Mouse (Mus musculus) forebrain, embryonic 16.5 days (tissue): ENCODE measurements at regions not wholly inside any gene's neighbourhood (a gene's known extent, or its start where the extent isn't known, plus 50 kb on each side); places are given as distances from the start of the nearest gene placed in this dataset.
A peak's percentile ranks its signal among the peaks of the same experiment; 100 is the strongest.

Experiments used
- ATAC-seq: fragments of 200-750 bp; cut with Nextera tagmentation; 2 replicates; pipeline ENCODE4 v1.8.0; 2017; ENCODE audit warnings: mild to moderate bottlenecking, moderate library complexity
- H3K27ac ChIP-seq: fragments of 300-500 bp; sonication (generic); 2 replicates; pipeline ENCODE4 v1.5.1; 2014; ENCODE audit warnings: low read length, control low read depth
- H3K27me3 ChIP-seq: fragments of 300-500 bp; sonication (generic); replicated peaks from 2 replicates; pipeline ENCODE4 v1.6.1; 2014; ENCODE audit warnings: low read length; ENCODE audit not compliant: control insufficient read depth, insufficient read depth
- H3K36me3 ChIP-seq: fragments of 300-500 bp; sonication (generic); 2 replicates; pipeline ENCODE4 v1.6.1; 2014; ENCODE audit not compliant: control insufficient read depth, insufficient read depth
- H3K4me1 ChIP-seq: fragments of 300-500 bp; sonication (generic); replicated peaks from 2 replicates; pipeline ENCODE4 v1.6.1; 2014; ENCODE audit warnings: low read length; ENCODE audit not compliant: control insufficient read depth, insufficient read depth
- H3K4me2 ChIP-seq: fragments of 300-500 bp; sonication (generic); 2 replicates; pipeline ENCODE4 v1.6.1; 2014; ENCODE audit warnings: mild to moderate bottlenecking, low read length, control low read depth
- H3K4me3 ChIP-seq: fragments of 300-500 bp; sonication (generic); replicated peaks from 2 replicates; pipeline ENCODE4 v1.5.1; 2014; ENCODE audit warnings: mild to moderate bottlenecking, low read length, control low read depth
- H3K9ac ChIP-seq: fragments of 300-500 bp; sonication (generic); replicated peaks from 2 replicates; pipeline ENCODE4 v1.6.1; 2014; ENCODE audit warnings: low read depth, low read length, control low read depth
- H3K9me3 ChIP-seq: fragments of 300-500 bp; sonication (generic); 2 replicates; pipeline ENCODE4 v1.6.1; 2016; ENCODE audit warnings: low read length; ENCODE audit not compliant: control insufficient read depth
- WGBS: fragments of 180-500 bp; shearing (Covaris S2); extraction: QIAGEN DNeasy Blood & Tissue Kit; methylation state at CpG from one replicate; pipeline ENCODE4 v1.1.7; 2014; 5-methylcytosine and 5-hydroxymethylcytosine counted together

DNA sequence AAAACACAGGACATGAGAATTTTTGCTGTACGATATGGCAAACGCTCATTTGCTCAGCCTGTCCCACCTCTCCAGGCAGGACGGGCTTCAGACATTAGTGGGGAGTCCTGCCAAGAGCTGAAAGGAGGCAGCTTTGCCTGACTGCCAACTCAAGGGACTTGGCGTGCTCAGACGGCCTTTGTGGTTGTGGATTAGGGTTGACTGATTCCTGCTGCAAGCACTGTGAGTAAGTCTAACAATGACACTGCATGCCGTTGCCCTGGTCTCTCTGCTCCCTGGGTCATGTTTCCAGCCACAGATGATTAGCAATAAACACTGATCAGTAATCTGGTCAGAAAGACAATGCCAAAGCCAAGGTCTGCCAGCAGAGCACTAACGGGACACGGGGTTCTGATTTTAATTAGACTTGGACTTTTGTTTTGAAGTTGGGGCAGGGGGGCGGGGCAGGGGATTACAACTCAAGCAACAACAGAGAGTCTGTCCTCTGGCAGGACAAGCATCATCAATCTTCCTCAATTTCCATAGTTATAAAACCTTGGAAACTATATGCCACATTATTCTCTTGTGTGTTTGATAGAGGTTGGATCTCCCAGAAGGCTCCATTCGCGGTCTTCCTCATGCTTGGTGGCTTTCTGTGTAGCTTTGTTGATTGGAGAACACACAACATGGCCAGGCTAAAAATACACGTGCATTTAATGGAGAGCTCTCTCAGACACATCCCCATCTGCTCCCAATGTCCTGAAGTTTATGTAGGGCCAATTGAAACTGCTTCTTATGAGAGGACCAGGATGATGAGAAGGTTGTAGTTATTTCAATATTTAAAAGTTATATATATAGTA lies 486.6 kb downstream of the Ebf1 start:
- Histone ChIP-seq H3K27me3 (no peaks in the 10 kb centered on the region), H3K4me3 (no peak overlapping the region), H3K9ac (no peak overlapping the region), H3K4me2 (no peak overlapping the region), H3K36me3 (no peaks in the 10 kb centered on the region), H3K4me1 (no peaks in the 10 kb centered on the region), H3K27ac (no peak overlapping the region), H3K9me3 (no peaks in the 10 kb centered on the region)
- WGBS, result 16% methylated on average over 12 of the region's 12 CpGs
- peak; percentile 90 for ATAC-seq

DNA sequence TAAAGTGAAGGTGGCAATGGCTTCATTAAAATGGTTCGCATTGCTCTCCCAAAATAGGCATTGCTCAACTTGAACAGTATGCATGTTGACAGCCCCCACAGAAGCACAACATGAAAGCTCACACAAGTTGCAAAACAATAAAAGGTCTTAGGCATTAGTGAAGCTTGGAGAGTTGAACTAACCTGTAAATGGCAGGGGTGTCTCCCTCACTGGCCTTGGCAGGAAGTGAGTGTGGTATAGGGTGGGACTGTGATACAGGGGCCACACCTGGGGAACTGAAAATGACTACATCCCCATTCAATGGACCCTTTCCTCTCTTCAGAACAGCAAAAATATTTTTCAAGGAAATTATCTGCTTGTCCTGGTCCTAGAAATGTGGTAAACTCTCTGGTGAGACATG lies 499.6 kb downstream of the Ebf1 start:
- no peaks in the 10 kb centered on the region for H3K27me3 ChIP-seq
- WGBS, result 22% methylated on average over 1 of the region's 1 CpGs
- no peak overlapping the region for H3K9ac ChIP-seq
- H3K9me3 ChIP-seq, result no peaks in the 10 kb centered on the region
- ATAC-seq, result no peak
- no peaks in the 10 kb centered on the region for H3K36me3 ChIP-seq
- no peak overlapping the region for H3K4me2 ChIP-seq
- H3K4me3 ChIP-seq, result no peak overlapping the region
- H3K4me1 ChIP-seq, result no peaks in the 10 kb centered on the region
- H3K27ac ChIP-seq, result no peak overlapping the region

DNA sequence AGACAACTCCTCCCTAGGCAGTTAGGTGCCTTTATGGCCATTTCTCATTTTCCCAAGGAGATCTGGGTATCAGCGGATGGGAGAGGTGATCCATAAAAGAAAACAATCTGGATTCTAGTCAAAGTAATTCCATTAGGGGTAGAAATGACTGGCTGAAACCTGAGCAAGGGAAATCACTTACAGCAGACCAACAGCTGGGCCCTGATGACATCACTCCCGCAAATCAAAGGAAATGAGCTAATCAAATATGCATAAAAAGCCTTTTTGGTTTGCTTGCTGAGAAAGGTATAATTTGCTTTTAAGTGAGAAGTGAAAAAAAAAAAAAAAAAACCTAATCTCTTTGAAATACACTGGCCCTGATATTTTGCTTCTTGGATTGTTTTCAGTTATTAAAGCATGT lies 506.2 kb downstream of the Ebf1 start:
- no peak overlapping the region for H3K4me3 ChIP-seq
- no peaks in the 10 kb centered on the region for H3K27me3 ChIP-seq
- no peak overlapping the region for H3K9ac ChIP-seq
- WGBS, result 43% methylated on average over 2 of the region's 2 CpGs
- H3K27ac ChIP-seq, result no peak overlapping the region
- ATAC-seq, result no peak
- 0 out of 2 replicates have a peak, but pooled peaks cover 2% of the 10 kb centered on the region for H3K4me1 ChIP-seq
- no peaks in the 10 kb centered on the region for H3K9me3 ChIP-seq
- H3K4me2 ChIP-seq, result no peak overlapping the region
- no peaks in the 10 kb centered on the region for H3K36me3 ChIP-seq

DNA sequence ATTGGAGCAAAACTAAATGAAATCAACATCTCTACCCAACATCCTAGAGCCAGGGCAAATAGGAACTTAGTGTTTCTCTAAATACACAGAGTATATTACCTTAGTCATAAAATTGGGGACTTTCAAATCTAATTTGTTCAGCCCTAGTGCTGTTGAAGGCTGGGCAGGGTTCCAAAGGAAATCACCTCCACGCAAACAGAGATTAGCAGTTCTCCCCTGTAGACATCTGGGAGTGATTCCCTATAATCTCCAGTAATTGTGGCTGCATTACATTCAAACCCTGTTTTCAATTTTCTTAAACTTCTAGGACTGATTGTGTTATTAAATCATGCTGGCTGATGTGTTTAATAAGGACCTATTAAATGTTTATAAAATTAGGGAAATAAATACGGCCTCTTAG lies 519.7 kb downstream of the Ebf1 start:
- 57% methylated on average over 2 of the region's 2 CpGs for WGBS
- Histone ChIP-seq H3K4me2 (no peak overlapping the region), H3K27ac (no peak overlapping the region), H3K27me3 (no peaks in the 10 kb centered on the region), H3K36me3 (no peaks in the 10 kb centered on the region), H3K9me3 (no peaks in the 10 kb centered on the region), H3K9ac (no peak overlapping the region), H3K4me1 (no peaks in the 10 kb centered on the region), H3K4me3 (no peak overlapping the region)
- ATAC-seq, result no peak

DNA sequence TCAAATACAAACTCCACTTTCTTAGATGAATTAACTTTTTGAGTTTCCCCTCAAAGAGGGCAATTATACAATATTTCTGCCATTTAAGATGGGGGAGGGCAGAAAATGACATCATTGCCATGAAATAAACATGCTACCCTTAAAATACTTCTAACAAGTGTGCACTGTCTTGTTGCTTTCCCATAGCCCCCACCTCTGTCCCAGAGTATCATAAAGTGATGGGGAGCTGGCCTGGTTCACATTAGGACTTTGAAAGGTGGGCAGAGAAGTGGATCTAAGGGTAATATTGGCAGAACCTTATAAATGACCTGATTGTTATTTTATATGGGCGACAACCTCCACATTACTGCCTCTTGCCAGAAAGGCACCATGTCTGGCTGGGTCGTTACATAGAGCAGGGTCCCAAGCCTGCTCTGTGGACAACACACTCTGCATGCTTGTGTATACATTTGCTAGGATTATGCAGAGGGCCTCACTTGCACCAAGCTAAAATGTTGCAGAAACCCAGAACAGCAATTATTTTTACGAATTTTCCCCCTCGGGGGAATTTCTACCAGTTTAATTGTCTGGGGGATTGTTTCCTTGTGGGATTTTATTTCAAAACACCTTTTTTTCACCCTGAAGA lies 521.3 kb downstream of the Ebf1 start:
- H3K4me1 ChIP-seq, result no peaks in the 10 kb centered on the region
- 75% methylated on average over 4 of the region's 4 CpGs for WGBS
- no peak overlapping the region for H3K9ac ChIP-seq
- H3K27ac ChIP-seq, result no peak overlapping the region
- H3K4me3 ChIP-seq, result no peak overlapping the region
- no peak overlapping the region for H3K4me2 ChIP-seq
- no peak for ATAC-seq
- H3K27me3 ChIP-seq, result no peaks in the 10 kb centered on the region
- no peaks in the 10 kb centered on the region for H3K36me3 ChIP-seq
- H3K9me3 ChIP-seq, result no peaks in the 10 kb centered on the region

DNA sequence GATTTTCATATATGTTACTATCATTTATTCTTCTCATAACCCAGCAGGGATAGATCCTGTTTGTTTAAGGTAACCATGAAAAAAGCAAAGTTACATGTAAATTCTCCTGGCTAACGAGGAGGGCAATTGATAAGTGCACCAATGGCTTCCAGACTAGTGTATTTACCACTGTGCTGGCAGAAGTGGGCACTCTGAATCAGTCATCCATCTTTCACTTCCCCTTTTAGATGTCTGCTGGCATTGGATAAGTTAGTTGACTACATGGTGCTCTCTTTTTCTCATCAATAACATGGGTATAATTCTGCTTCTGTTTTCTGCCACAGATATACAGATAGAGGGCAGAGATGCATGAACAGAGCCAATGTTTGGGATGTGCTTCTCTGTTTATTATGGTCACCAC lies 523.4 kb downstream of the Ebf1 start:
- H3K4me3 ChIP-seq, result no peak overlapping the region
- no peak overlapping the region for H3K4me2 ChIP-seq
- no peak overlapping the region for H3K27ac ChIP-seq
- no peaks in the 10 kb centered on the region for H3K4me1 ChIP-seq
- no peaks in the 10 kb centered on the region for H3K27me3 ChIP-seq
- H3K9ac ChIP-seq, result no peak overlapping the region
- ATAC-seq, result no peak
- H3K9me3 ChIP-seq, result no peaks in the 10 kb centered on the region
- no peaks in the 10 kb centered on the region for H3K36me3 ChIP-seq
- WGBS, result 80% methylated on average over 1 of the region's 1 CpGs

DNA sequence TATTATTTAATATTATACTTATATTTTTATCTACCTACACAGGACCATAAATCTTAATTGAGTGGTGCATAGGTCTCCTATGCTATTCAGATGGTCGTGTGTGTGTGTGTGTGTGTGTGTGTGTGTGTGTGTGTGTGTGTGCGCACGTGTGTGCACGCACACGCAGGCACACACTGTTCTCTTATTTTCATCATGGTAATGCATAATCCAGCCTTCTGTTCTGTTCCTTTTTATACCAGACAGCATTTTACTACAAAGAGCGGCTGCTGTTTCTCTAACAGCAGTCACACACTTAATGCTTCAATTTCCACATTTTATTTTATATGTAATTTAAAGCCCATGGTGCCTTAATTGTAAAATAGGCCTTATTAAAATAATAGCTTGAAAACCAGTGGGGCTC lies 537.0 kb downstream of the Ebf1 start:
- Histone ChIP-seq H3K4me2 (no peak overlapping the region), H3K27me3 (no peaks in the 10 kb centered on the region), H3K9ac (no peak overlapping the region), H3K36me3 (no peaks in the 10 kb centered on the region), H3K27ac (no peak overlapping the region), H3K4me1 (0 out of 2 replicates have a peak, but pooled peaks cover 5% of the 10 kb centered on the region), H3K4me3 (no peak overlapping the region), H3K9me3 (no peaks in the 10 kb centered on the region)
- peak; percentile 73 for ATAC-seq
- WGBS, result 79% methylated on average over 6 of the region's 6 CpGs

DNA sequence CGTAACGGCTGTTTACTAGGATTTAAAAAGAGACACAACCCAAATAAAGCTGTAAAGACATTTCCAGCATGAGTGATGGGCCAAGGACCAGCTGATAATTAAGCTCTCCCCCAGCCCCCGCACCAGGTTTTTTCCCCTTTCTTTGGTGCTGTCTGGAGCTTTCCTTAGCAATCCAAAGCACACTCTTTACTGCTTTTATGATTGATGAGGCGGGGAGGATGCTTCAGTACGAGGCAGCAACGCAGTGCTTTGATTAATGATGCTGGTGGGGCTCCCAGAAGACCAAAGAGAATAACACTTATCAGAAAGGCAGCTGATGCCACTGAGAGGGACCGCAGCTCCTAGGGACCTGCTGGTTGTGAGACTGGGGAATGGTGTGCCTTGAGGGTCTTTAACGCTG lies 537.4 kb downstream of the Ebf1 start:
- peak; percentile 43; the same call in 1 of the 2 replicates for ATAC-seq
- Histone ChIP-seq H3K36me3 (no peaks in the 10 kb centered on the region), H3K4me3 (no peak overlapping the region), H3K27ac (no peak overlapping the region), H3K27me3 (no peaks in the 10 kb centered on the region), H3K9me3 (no peaks in the 10 kb centered on the region), H3K9ac (no peak overlapping the region), H3K4me2 (no peak overlapping the region), H3K4me1 (0 out of 2 replicates have a peak, but pooled peaks cover 5% of the 10 kb centered on the region)
- WGBS, result 42% methylated on average over 8 of the region's 8 CpGs

DNA sequence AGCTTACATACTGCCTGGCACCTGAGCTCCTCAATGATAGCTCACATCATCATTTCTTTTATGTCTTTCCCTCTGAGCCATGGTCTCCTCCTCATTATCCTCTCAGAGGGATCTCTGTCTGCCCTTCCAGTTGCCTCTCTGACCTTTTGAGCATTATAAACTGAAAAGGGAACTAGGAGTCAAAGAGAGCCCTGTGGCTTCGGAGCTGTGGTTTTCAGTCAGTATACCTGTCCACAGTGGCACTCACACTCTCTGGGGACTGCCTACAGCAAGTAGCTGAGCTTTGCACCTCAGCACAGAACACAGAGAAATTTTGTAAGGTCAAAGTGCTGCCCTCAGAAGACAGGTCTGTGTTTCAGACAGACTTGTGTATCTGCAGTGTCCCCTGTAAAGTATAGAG lies 538.7 kb downstream of the Ebf1 start:
- WGBS, result 76% methylated on average over 1 of the region's 1 CpGs
- no peaks in the 10 kb centered on the region for H3K27me3 ChIP-seq

More for the DNA sequence above, 538.7 kb downstream of the Ebf1 start:
- no peak overlapping the region for H3K4me3 ChIP-seq
- no peak overlapping the region for H3K27ac ChIP-seq
- 0 out of 2 replicates have a peak, but pooled peaks cover 5% of the 10 kb centered on the region for H3K4me1 ChIP-seq
- no peak overlapping the region for H3K9ac ChIP-seq
- H3K9me3 ChIP-seq, result no peaks in the 10 kb centered on the region
- ATAC-seq, result no peak
- H3K36me3 ChIP-seq, result no peaks in the 10 kb centered on the region
- H3K4me2 ChIP-seq, result no peak overlapping the region
